ENCODE assay signal across 8 mouse cellular contexts in the genomic region with DNA sequence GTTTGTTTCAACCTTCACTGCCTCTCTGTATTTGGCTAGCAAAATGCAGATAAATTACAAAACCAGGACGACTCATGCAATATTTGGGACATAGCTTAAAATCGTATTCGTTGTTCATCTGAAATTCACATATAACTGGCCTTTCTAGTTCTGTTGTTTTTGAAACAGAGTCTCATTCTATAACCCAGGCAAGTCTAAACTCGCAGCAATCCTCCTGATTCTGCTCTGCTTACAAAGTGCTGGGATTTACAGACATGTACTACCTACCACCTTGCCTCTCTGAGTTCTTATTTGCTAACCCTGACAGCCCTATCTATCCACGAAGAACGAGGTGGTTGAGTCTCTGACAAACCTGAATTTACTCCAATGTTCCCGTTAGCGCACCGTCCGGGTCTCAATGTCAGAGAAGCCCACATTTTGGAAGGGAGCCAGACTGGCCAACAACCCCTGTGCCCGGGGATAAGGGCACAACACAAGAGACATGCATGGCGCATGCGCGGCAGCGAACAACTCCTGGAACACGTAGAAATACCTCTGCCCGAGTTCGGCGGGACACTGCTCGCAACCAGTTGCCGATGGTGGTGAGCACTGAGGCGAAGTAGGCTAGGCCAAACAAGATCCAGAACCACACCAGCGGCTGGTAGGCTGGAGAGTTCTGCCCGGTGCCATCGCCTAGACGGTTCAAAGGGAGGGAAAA. TPM values are rescaled to one million over a fixed set of nuclear protein-coding genes. Genes with fewer than 3 reads are reported as not detected.
A peak's percentile ranks its signal among the peaks of the same experiment; 100 is the strongest.
DNase-seq lines count a peak whose midpoint lies in the region; ATAC-seq lines count a peak whose summit lies in the region.

No protein-coding gene starts in this region.

- peak overlapping the region; percentile 51; the same call in 1 of the 2 replicates for H3K9ac ChIP-seq in heart, embryonic 13.5 days
- H3K9ac ChIP-seq in embryonic facial prominence, embryonic 14.5 days (ENCODE audit: low read depth, low read length) = peak overlapping the region; percentile 41
- no peak overlapping the region for H3K9ac ChIP-seq in intestine, embryonic 16.5 days (ENCODE audit: low read depth, low read length)

- no peaks in the 10 kb centered on the region; the same call in 1 of the 2 replicates for H3K9me3 ChIP-seq in heart, embryonic 13.5 days
- no peaks in the 10 kb centered on the region for H3K9me3 ChIP-seq in embryonic facial prominence, embryonic 14.5 days (ENCODE audit: control insufficient read depth, low read length)
- no peaks in the 10 kb centered on the region for H3K9me3 ChIP-seq in intestine, embryonic 16.5 days (ENCODE audit: control insufficient read depth, low read length)

- H3K4me2 ChIP-seq in heart, embryonic 13.5 days = peak overlapping the region; percentile 64
- H3K4me2 ChIP-seq in embryonic facial prominence, embryonic 14.5 days (ENCODE audit: low read depth, low read length) = peak overlapping the region; percentile 47
- peak overlapping the region; percentile 26; the same call in 1 of the 2 replicates for H3K4me2 ChIP-seq in intestine, embryonic 16.5 days (ENCODE audit: low read depth, low read length)

- peaks cover 44% of the 10 kb centered on the region for H3K4me1 ChIP-seq in heart, embryonic 13.5 days
- H3K4me1 ChIP-seq in embryonic facial prominence, embryonic 14.5 days (ENCODE audit: control insufficient read depth, insufficient read depth, low read length) = peaks cover 2% of the 10 kb centered on the region; the same call in 1 of the 2 replicates
- peaks cover 17% of the 10 kb centered on the region for H3K4me1 ChIP-seq in intestine, embryonic 16.5 days (ENCODE audit: control insufficient read depth, insufficient read depth, low read length)

- no peak for ATAC-seq in heart, embryonic 13.5 days (ENCODE audit: extremely low read depth, insufficient number of reproducible peaks, low FRiP score, low TSS enrichment)
- no peak for ATAC-seq in embryonic facial prominence, embryonic 14.5 days (ENCODE audit: low read depth)
- no peak for ATAC-seq in intestine, embryonic 16.5 days

- DNase-seq in heart, adult 18-20 months = no peak
- DNase-seq in embryonic facial prominence, embryonic 14.5 days (ENCODE audit: low spot score) = peak; percentile 59
- peak; percentile 42 for DNase-seq in lung, postnatal 36 days
- DNase-seq in urinary bladder, postnatal 14 days (ENCODE audit: low spot score) = peak; percentile 75
- DNase-seq in layer of hippocampus, postnatal 25 days (ENCODE audit: extremely low spot score in 1 of 2, low spot score in 1 of 2) = no peak
- DNase-seq in cerebellum, adult 18-20 months = no peak

- H3K27ac ChIP-seq in heart, embryonic 13.5 days (replicated peaks) = no peak overlapping the region
- peak overlapping the region; percentile 21; the same call in 1 of the 2 replicates for H3K27ac ChIP-seq in embryonic facial prominence, embryonic 14.5 days (replicated peaks; ENCODE audit: low read depth, low read length)
- H3K27ac ChIP-seq in intestine, embryonic 16.5 days (ENCODE audit: low read length) = no peak overlapping the region

- H3K36me3 ChIP-seq in heart, embryonic 13.5 days = no peaks in the 10 kb centered on the region
- H3K36me3 ChIP-seq in embryonic facial prominence, embryonic 14.5 days (ENCODE audit: control insufficient read depth, insufficient read depth, low read length) = no peaks in the 10 kb centered on the region
- no peaks in the 10 kb centered on the region for H3K36me3 ChIP-seq in intestine, embryonic 16.5 days (ENCODE audit: control insufficient read depth, insufficient read depth, low read length)

- peaks cover 84% of the 10 kb centered on the region for H3K27me3 ChIP-seq in heart, embryonic 13.5 days (replicated peaks)
- H3K27me3 ChIP-seq in embryonic facial prominence, embryonic 14.5 days (replicated peaks; ENCODE audit: control insufficient read depth, insufficient read depth, low read length) = peaks cover 83% of the 10 kb centered on the region
- H3K27me3 ChIP-seq in intestine, embryonic 16.5 days (replicated peaks; ENCODE audit: control insufficient read depth, insufficient read depth, low read length) = peaks cover 42% of the 10 kb centered on the region

- WGBS in heart, embryonic 13.5 days = 14% methylated on average over 26 of the region's 26 CpGs
- WGBS in embryonic facial prominence, embryonic 14.5 days = 8% methylated on average over 26 of the region's 26 CpGs
- 17% methylated on average over 26 of the region's 26 CpGs for WGBS in intestine, embryonic 16.5 days

- peak overlapping the region; percentile 35 for H3K4me3 ChIP-seq in heart, embryonic 13.5 days
- peak overlapping the region; percentile 24 for H3K4me3 ChIP-seq in embryonic facial prominence, embryonic 14.5 days (ENCODE audit: low read depth, low read length)
- H3K4me3 ChIP-seq in intestine, embryonic 16.5 days (ENCODE audit: low read length) = peak overlapping the region; percentile 8

RNA-seq across cellular contexts. Expression of gene Catsperz, which starts 1.5 kb away (rescaled TPM):
- polyA plus RNA-seq in heart, embryonic 13.5 days (2015; fragmentation: Nextera tagmentation; extraction: Ambion mirVana) = 1.7 and 3.6 TPM in 2 replicates
- total RNA-seq in heart, adult 18-20 months (2021) = not detected
- polyA plus RNA-seq in embryonic facial prominence, embryonic 14.5 days (2014; fragmentation: Nextera tagmentation; extraction: Ambion mirVana) = 3.4 and 4.8 TPM in 2 replicates
- polyA plus RNA-seq in intestine, embryonic 16.5 days (2015; fragmentation: Nextera tagmentation; extraction: Ambion mirVana) = 0.73 and 1.4 TPM in 2 replicates
- 10 to 100 TPM; 11.0 to 12.1 TPM for total RNA-seq in layer of hippocampus, postnatal 25 days (2021)

RNA-seq across cellular contexts. Expression of gene Esrra, which starts 5.1 kb away (rescaled TPM):
- polyA plus RNA-seq in heart, embryonic 13.5 days (2015; fragmentation: Nextera tagmentation; extraction: Ambion mirVana) = 30.4 and 33.0 TPM in 2 replicates
- total RNA-seq in heart, adult 18-20 months (2021) = 100 to 1,000 TPM; 150 to 178 TPM
- 4.7 and 4.8 TPM in 2 replicates for polyA plus RNA-seq in embryonic facial prominence, embryonic 14.5 days (2014; fragmentation: Nextera tagmentation; extraction: Ambion mirVana)
- polyA plus RNA-seq in intestine, embryonic 16.5 days (2015; fragmentation: Nextera tagmentation; extraction: Ambion mirVana) = 41.7 and 47.7 TPM in 2 replicates
- 10 to 100 TPM; 56.2 to 57.7 TPM for total RNA-seq in layer of hippocampus, postnatal 25 days (2021)

RNA-seq across cellular contexts. Expression of gene Kcnk4, which starts 7.6 kb away (rescaled TPM):
- polyA plus RNA-seq in heart, embryonic 13.5 days (2015; fragmentation: Nextera tagmentation; extraction: Ambion mirVana) = 0.18 and 0.44 TPM in 2 replicates
- not detected for total RNA-seq in heart, adult 18-20 months (2021)
- 1.0 and 1.6 TPM in 2 replicates for polyA plus RNA-seq in embryonic facial prominence, embryonic 14.5 days (2014; fragmentation: Nextera tagmentation; extraction: Ambion mirVana)
- polyA plus RNA-seq in intestine, embryonic 16.5 days (2015; fragmentation: Nextera tagmentation; extraction: Ambion mirVana) = 0.45 and 0.48 TPM in 2 replicates
- 10 to 100 TPM; 18.4 to 20.2 TPM for total RNA-seq in layer of hippocampus, postnatal 25 days (2021)

RNA-seq across cellular contexts. Expression of gene Bad, which starts 15.0 kb away (rescaled TPM):
- 56.9 and 59.8 TPM in 2 replicates for polyA plus RNA-seq in heart, embryonic 13.5 days (2015; fragmentation: Nextera tagmentation; extraction: Ambion mirVana)
- 10 to 100 TPM; 21.1 to 22.4 TPM for total RNA-seq in heart, adult 18-20 months (2021)
- polyA plus RNA-seq in embryonic facial prominence, embryonic 14.5 days (2014; fragmentation: Nextera tagmentation; extraction: Ambion mirVana) = 70.7 and 83.3 TPM in 2 replicates
- 77.7 and 80.5 TPM in 2 replicates for polyA plus RNA-seq in intestine, embryonic 16.5 days (2015; fragmentation: Nextera tagmentation; extraction: Ambion mirVana)
- total RNA-seq in layer of hippocampus, postnatal 25 days (2021) = 10 to 100 TPM; 42.7 to 44.5 TPM

RNA-seq across cellular contexts. Expression of gene Gpr137, which starts 15.6 kb away (rescaled TPM):
- 18.6 and 19.6 TPM in 2 replicates for polyA plus RNA-seq in heart, embryonic 13.5 days (2015; fragmentation: Nextera tagmentation; extraction: Ambion mirVana)
- 10 to 100 TPM; 32.4 to 33.0 TPM for total RNA-seq in heart, adult 18-20 months (2021)
- 29.7 and 35.0 TPM in 2 replicates for polyA plus RNA-seq in embryonic facial prominence, embryonic 14.5 days (2014; fragmentation: Nextera tagmentation; extraction: Ambion mirVana)
- 20.6 and 21.1 TPM in 2 replicates for polyA plus RNA-seq in intestine, embryonic 16.5 days (2015; fragmentation: Nextera tagmentation; extraction: Ambion mirVana)
- total RNA-seq in layer of hippocampus, postnatal 25 days (2021) = 100 to 1,000 TPM; 103 to 106 TPM

Comparison
In these comparisons a context has a peak if more than half of its experiments do, and no peak if none do; other contexts are left out.
1. DNase-seq: peak in embryonic facial prominence, embryonic 14.5 days (single experiment), lung, postnatal 36 days (single experiment) and urinary bladder, postnatal 14 days (single experiment); none in heart, adult 18-20 months (0 of 2), layer of hippocampus, postnatal 25 days (0 of 2) and cerebellum, adult 18-20 months (0 of 2).
2. Peak in every context shown above with its lines, with median percentiles within 50 percentile points of each other: H3K4me2 ChIP-seq and H3K4me3 ChIP-seq.